Mouse (Mus musculus) liver, embryonic 15.5 days (tissue): ENCODE measurements around the gene Gata3. TPM values are rescaled to one million over a fixed set of nuclear protein-coding genes. Genes with fewer than 3 reads are reported as not detected.
A peak's percentile ranks its signal among the peaks of the same experiment; 100 is the strongest.

Experiments
- ATAC-seq: fragments of 200-750 bp; cut with Nextera tagmentation; 2 replicates; pipeline ENCODE4 v1.8.0; 2017; ENCODE audit warnings: moderate number of reproducible peaks, mild to moderate bottlenecking, moderate library complexity; ENCODE audit not compliant: insufficient read depth
- H3K27ac ChIP-seq: fragments of 300-500 bp; sonication (generic); replicated peaks from 2 replicates; pipeline ENCODE4 v1.5.1; 2015; ENCODE audit warnings: mild to moderate bottlenecking, inconsistent platforms
- H3K27me3 ChIP-seq: fragments of 300-500 bp; sonication (generic); 2 replicates; pipeline ENCODE4 v1.6.1; 2015; ENCODE audit warnings: mild to moderate bottlenecking, inconsistent platforms
- H3K36me3 ChIP-seq: fragments of 300-500 bp; sonication (generic); replicated peaks from 2 replicates; pipeline ENCODE4 v1.6.1; 2015; ENCODE audit warnings: moderate library complexity, mild to moderate bottlenecking, inconsistent platforms
- H3K4me1 ChIP-seq: fragments of 300-500 bp; sonication (generic); replicated peaks from 2 replicates; pipeline ENCODE4 v1.6.1; 2015; ENCODE audit warnings: inconsistent platforms
- H3K4me2 ChIP-seq: fragments of 300-500 bp; sonication (generic); 2 replicates; pipeline ENCODE4 v1.6.1; 2015; ENCODE audit warnings: moderate library complexity, mild to moderate bottlenecking, inconsistent platforms
- H3K4me3 ChIP-seq: fragments of 300-500 bp; sonication (generic); replicated peaks from 2 replicates; pipeline ENCODE4 v1.5.1; 2015; ENCODE audit warnings: mild to moderate bottlenecking, inconsistent platforms
- H3K9ac ChIP-seq: fragments of 300-500 bp; sonication (generic); 2 replicates; pipeline ENCODE4 v1.6.1; 2015; ENCODE audit warnings: moderate library complexity, mild to moderate bottlenecking, inconsistent platforms
- H3K9me3 ChIP-seq: fragments of 300-500 bp; sonication (generic); replicated peaks from 2 replicates; pipeline ENCODE4 v1.6.1; 2016; ENCODE audit warnings: inconsistent platforms
- WGBS: fragments of 180-500 bp; shearing (Covaris S2); methylation state at CpG from one replicate; pipeline ENCODE4 v1.1.7; 2015; ENCODE audit warnings: mixed read lengths; ENCODE audit not compliant: insufficient replicate concordance; 5-methylcytosine and 5-hydroxymethylcytosine counted together
- polyA plus RNA-seq: library from polyadenylated mRNA; unstranded; fragments of >200 nt; fragmentation: Nextera tagmentation; extraction: Ambion mirVana; gene quantifications from 2 replicates; pipeline ENCODE4 v1.2.1, GENCODE M21; 2015

The Gata3 gene
- polyA plus RNA-seq, 1 experiment from 2014 or later = 1.1 TPM

GRCm38 (mm10) chr2:9885217-9885770 lies 4.5 kb downstream of the Gata3 start:
- WGBS = 13% methylated on average over 14 of the region's 14 CpGs
- H3K4me3 ChIP-seq = no peak overlapping the region
- ATAC-seq = no peak
- H3K9ac ChIP-seq = no peak overlapping the region
- H3K36me3 ChIP-seq = no peaks in the 10 kb centered on the region
- peaks cover 24% of the 10 kb centered on the region; the same call in 1 of the 2 replicates for H3K4me1 ChIP-seq
- H3K4me2 ChIP-seq = no peak overlapping the region
- H3K9me3 ChIP-seq = no peaks in the 10 kb centered on the region
- H3K27ac ChIP-seq = no peak overlapping the region
- peaks cover 100% of the 10 kb centered on the region for H3K27me3 ChIP-seq

- peaks cover 21% of the 10 kb centered on the region; the same call in 1 of the 2 replicates for H3K4me1 ChIP-seq
- peaks cover 100% of the 10 kb centered on the region for H3K27me3 ChIP-seq
- H3K9ac ChIP-seq = no peak overlapping the region
- WGBS = 12% methylated on average over 15 of the region's 15 CpGs
- no peak for ATAC-seq
- H3K4me2 ChIP-seq = peak overlapping the region; percentile 55
- no peaks in the 10 kb centered on the region for H3K36me3 ChIP-seq
- 0 out of 2 replicates have a peak overlapping the region, but pooled peaks have one; percentile 10 for H3K4me3 ChIP-seq
- H3K27ac ChIP-seq = no peak overlapping the region
- H3K9me3 ChIP-seq = no peaks in the 10 kb centered on the region
Measured at GRCm38 (mm10) chr2:9884533-9885216, 5.2 kb downstream of the Gata3 start.

- WGBS = 3% methylated on average over 27 of the region's 27 CpGs
- Histone ChIP-seq H3K4me3 (0 out of 2 replicates have a peak overlapping the region, but pooled peaks have one; percentile 31), H3K4me2 (peak overlapping the region; percentile 55), H3K9ac (no peak overlapping the region), H3K4me1 (peaks cover 20% of the 10 kb centered on the region; the same call in 1 of the 2 replicates), H3K36me3 (no peaks in the 10 kb centered on the region), H3K27me3 (peaks cover 100% of the 10 kb centered on the region), H3K9me3 (no peaks in the 10 kb centered on the region), H3K27ac (no peak overlapping the region)
- ATAC-seq = no peak
Measured at GRCm38 (mm10) chr2:9883803-9884532, 5.9 kb downstream of the Gata3 start.

- Histone ChIP-seq H3K27ac (no peak overlapping the region), H3K9me3 (no peaks in the 10 kb centered on the region), H3K27me3 (peaks cover 100% of the 10 kb centered on the region), H3K36me3 (no peaks in the 10 kb centered on the region), H3K9ac (no peak overlapping the region), H3K4me3 (peak overlapping the region; percentile 31), H3K4me1 (peaks cover 22% of the 10 kb centered on the region), H3K4me2 (peak overlapping the region; percentile 55)
- WGBS = under 1% methylated on average over 43 of the region's 43 CpGs
- ATAC-seq = no peak
Measured at GRCm38 (mm10) chr2:9882926-9883802, 6.7 kb downstream of the Gata3 start.

GRCm38 (mm10) chr2:9882371-9882925 lies 7.4 kb downstream of the Gata3 start:
- Histone ChIP-seq H3K4me2 (peak overlapping the region; percentile 55), H3K27me3 (peaks cover 100% of the 10 kb centered on the region), H3K9me3 (no peaks in the 10 kb centered on the region), H3K4me3 (peak overlapping the region; percentile 31), H3K9ac (no peak overlapping the region), H3K4me1 (peaks cover 26% of the 10 kb centered on the region), H3K27ac (no peak overlapping the region), H3K36me3 (no peaks in the 10 kb centered on the region)
- WGBS = under 1% methylated on average over 39 of the region's 39 CpGs
- ATAC-seq = no peak

GRCm38 (mm10) chr2:9881611-9882023 lies 8.2 kb downstream of the Gata3 start:
- no peak overlapping the region for H3K4me3 ChIP-seq
- ATAC-seq = no peak
- H3K9me3 ChIP-seq = no peaks in the 10 kb centered on the region
- H3K27ac ChIP-seq = no peak overlapping the region
- 3% methylated on average over 13 of the region's 13 CpGs for WGBS
- H3K4me2 ChIP-seq = peak overlapping the region; percentile 76
- H3K27me3 ChIP-seq = peaks cover 100% of the 10 kb centered on the region
- H3K36me3 ChIP-seq = no peaks in the 10 kb centered on the region
- no peak overlapping the region for H3K9ac ChIP-seq
- peaks cover 26% of the 10 kb centered on the region for H3K4me1 ChIP-seq

- Histone ChIP-seq H3K4me3 (peak within 1 kb of the TSS; percentile 54), H3K27ac (no peak within 1 kb of the TSS), H3K36me3 (no peaks in the 10 kb centered on the region), H3K9ac (no peak within 1 kb of the TSS), H3K4me2 (peak within 1 kb of the TSS; percentile 76), H3K4me1 (peaks cover 26% of the 10 kb centered on the region), H3K27me3 (peaks cover 100% of the 10 kb centered on the region), H3K9me3 (no peaks in the 10 kb centered on the region)
- WGBS = 2% methylated on average over 34 of the region's 35 CpGs
- ATAC-seq = no peak
Measured at GRCm38 (mm10) chr2:9881051-9881591, 8.7 kb downstream of the Gata3 start, which contains the start of gene 4930412O13Rik. Gene 4930412O13Rik, plus strand, starts transcription at chr2:9881252.

- no peak for ATAC-seq
- Histone ChIP-seq H3K36me3 (no peaks in the 10 kb centered on the region), H3K4me3 (peak overlapping the region; percentile 54; the same call in 1 of the 2 replicates), H3K27ac (no peak overlapping the region), H3K4me2 (peak overlapping the region; percentile 76), H3K9me3 (no peaks in the 10 kb centered on the region), H3K9ac (no peak overlapping the region), H3K27me3 (peaks cover 100% of the 10 kb centered on the region), H3K4me1 (peaks cover 26% of the 10 kb centered on the region)
- whole genome bisulfite sequencing = 5% methylated on average over 11 of the region's 11 CpGs
Measured at GRCm38 (mm10) chr2:9880271-9880670, 9.6 kb downstream of the Gata3 start.

GRCm38 (mm10) chr2:9879493-9879892 lies 10.3 kb downstream of the Gata3 start:
- Histone ChIP-seq H3K4me1 (peaks cover 27% of the 10 kb centered on the region), H3K4me3 (peak overlapping the region; percentile 54), H3K9me3 (no peaks in the 10 kb centered on the region), H3K27me3 (peaks cover 100% of the 10 kb centered on the region), H3K9ac (no peak overlapping the region), H3K36me3 (no peaks in the 10 kb centered on the region), H3K4me2 (peak overlapping the region; percentile 76), H3K27ac (0 out of 2 replicates have a peak overlapping the region, but pooled peaks have one; percentile 24)
- WGBS = under 1% methylated on average over 21 of the region's 21 CpGs
- peak; percentile 86 for ATAC-seq

GRCm38 (mm10) chr2:9879092-9879491 lies 10.7 kb downstream of the Gata3 start:
- H3K27me3 ChIP-seq = peaks cover 100% of the 10 kb centered on the region

More at GRCm38 (mm10) chr2:9879092-9879491, 10.7 kb downstream of the Gata3 start:
- ATAC-seq = peak; percentile 22
- Histone ChIP-seq H3K9ac (no peak overlapping the region), H3K9me3 (no peaks in the 10 kb centered on the region), H3K36me3 (no peaks in the 10 kb centered on the region), H3K4me3 (peak overlapping the region; percentile 54), H3K4me2 (peak overlapping the region; percentile 76), H3K4me1 (peaks cover 31% of the 10 kb centered on the region), H3K27ac (0 out of 2 replicates have a peak overlapping the region, but pooled peaks have one; percentile 24)
- WGBS = under 1% methylated on average over 22 of the region's 22 CpGs
